Mouse (Mus musculus) megakaryocyte, embryonic 14.5 days (primary cell): ENCODE measurements around the gene Tubgcp5.

Experiments
- FLI1 ChIP-seq: IDR thresholded peaks from 2 replicates; pipeline ENCODE4 v1.6.1; 2012; ENCODE audit warnings: low read length, inconsistent platforms, mixed read lengths
- GATA1 ChIP-seq: IDR thresholded peaks from 3 replicates; pipeline ENCODE4 v1.6.1; 2012; ENCODE audit warnings: mixed read lengths, low read length, inconsistent platforms, borderline replicate concordance

- TF ChIP-seq GATA1 (no peak), FLI1 (no peak)
Observed at GRCm38 (mm10) chr7:55841977-55842503, 48.1 kb downstream of the Tubgcp5 start.
